Mouse (Mus musculus): ENCODE measurements around the gene Il20rb.

DNA sequence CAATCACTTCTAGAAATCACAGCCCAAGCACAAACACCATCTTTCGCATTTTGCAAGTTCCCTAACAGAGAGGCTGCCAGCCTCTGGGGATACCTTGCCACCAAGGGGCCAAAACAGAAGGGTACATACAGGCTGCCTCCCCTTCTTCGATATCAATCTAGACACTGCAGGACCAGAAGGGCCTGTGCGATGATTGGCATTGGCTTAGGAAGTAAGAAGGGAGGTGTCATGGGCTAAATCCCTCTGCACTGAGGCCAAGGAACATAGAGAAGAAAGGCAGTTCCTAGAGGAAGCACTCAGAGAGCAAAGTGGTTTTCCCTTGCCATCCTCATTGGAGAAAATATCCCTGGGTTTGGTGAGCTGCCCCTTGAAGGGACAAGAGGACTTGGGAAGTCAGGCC is 16.9 kb downstream of the Il20rb start:
- TF ChIP-seq EP300 (IDR thresholded peaks at IDR 0.05; ENCODE audit: low read depth) (no peak), CTCF (IDR thresholded peaks at IDR 0.05; ENCODE audit: low read depth) (no peak)
